Mouse (Mus musculus) ES-Bruce4 (cell line): Measurements from ENCODE around the gene Ulk4.

ENCODE experiments used
- EP300 ChIP-seq: IDR thresholded peaks from 2 replicates; pipeline ENCODE4 v1.6.1; 2011; ENCODE audit warnings: low read depth, low read length; ENCODE audit not compliant: insufficient read depth
- POLR2A ChIP-seq: IDR thresholded peaks from one replicate; pipeline ENCODE4 v1.8.1; 2011; ENCODE audit warnings: low read length; ENCODE audit not compliant: insufficient read depth

DNA sequence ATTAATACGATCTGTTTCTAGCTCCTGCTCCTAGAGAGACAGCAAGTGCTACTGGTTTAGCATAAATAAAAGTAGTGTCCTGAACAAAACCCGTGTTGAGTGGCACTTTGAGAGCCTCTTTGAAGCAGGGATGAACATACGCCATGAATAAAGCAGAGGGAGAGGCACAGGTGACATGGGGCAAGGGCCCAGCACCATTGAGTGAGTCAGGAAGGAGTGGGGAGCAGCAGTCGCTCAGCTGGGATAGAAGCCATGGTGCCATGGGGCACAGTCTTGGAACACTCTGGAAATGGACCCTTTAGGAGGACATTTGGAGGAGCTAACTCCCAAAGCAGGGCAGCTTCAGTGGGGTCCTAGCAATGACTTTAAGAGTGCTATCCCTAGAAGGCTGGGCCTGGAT lies 238.6 kb downstream of the Ulk4 start:
- no peak for TF ChIP-seq POLR2A
- no peak for TF ChIP-seq EP300
